Mouse (Mus musculus): ENCODE results near the gene Ano4. TPM values are rescaled to one million over a fixed set of nuclear protein-coding genes. Genes with fewer than 3 reads are reported as not detected.

The Ano4 gene
- total RNA-seq, 2 experiments from 2014 or later: 18.3 to 19.1 TPM

GRCm38 (mm10) chr10:89289290-89289689 lies 55.3 kb downstream of the Ano4 start:
- DNase-seq (ENCODE audit: low spot score in 2 of 2): no peak

DNA sequence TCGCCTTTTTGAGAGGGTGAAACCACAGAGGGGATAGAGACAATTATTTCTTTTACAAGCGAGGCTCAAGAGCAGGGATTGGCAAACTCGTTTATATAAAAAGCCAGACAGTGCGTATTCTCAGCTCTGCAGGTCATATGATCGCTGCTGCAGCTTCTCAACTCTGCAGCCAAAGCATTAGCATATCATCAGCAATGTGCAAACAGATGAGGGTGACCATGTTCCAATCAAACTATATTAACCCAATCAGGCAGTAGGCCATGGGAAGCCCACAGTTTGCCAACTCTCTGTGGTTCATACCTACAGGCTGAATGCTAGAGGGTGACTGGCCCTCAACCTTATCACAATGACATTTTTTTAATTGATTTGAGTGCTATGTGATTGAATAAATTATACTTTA lies 64.2 kb downstream of the Ano4 start:
- no peak for DNase-seq (ENCODE audit: low spot score in 2 of 2)

- DNase-seq (ENCODE audit: low spot score in 2 of 2): no peak
These were observed 71.4 kb downstream of the Ano4 start for GRCm38 (mm10) chr10:89273001-89273680.

DNA sequence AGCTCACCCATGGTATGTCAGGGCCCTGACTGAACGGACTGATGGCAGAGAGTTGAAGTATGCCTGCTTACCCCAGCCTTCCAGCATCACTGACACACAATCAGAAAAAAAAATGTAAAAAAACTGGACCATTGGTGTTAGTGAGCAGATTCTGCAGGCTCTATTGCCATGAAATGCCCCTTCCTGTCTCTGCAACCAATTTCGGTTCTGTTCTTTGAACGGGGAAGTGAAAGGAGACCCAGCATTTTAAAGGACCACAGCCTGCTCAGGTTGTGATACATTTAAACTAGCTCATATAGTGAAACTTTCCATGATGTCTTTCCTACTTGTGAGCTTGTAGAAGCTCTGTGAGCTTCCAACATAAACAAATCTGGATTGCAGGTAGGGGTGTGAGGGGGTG lies 77.2 kb downstream of the Ano4 start:
- DNase-seq (ENCODE audit: low spot score in 2 of 2): no peak

DNA sequence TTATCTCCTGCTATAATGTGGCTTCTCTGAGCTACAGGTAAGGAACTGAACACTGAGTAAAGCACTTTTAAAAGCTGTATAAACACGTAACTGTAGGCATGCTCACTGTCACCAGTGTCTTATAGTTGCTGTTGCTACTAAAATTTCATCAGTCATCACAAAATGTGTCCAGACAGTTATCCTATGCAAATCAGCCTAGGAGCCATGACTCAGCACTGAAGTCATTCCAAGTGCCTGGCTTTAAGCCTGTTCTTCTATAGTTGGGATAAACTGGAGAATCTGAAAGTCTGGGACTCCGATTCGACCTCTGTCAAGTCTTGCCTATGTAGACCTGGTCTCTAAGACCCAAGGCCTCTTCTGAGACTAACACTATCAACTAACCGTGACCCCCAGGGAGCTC lies 81.2 kb downstream of the Ano4 start:
- DNase-seq (ENCODE audit: low spot score in 2 of 2): peak; percentile 24 to 30

GRCm38 (mm10) chr10:89257457-89258381 lies 86.8 kb downstream of the Ano4 start:
- peak; percentile 23 to 40 for DNase-seq (ENCODE audit: low spot score in 2 of 2)

DNA sequence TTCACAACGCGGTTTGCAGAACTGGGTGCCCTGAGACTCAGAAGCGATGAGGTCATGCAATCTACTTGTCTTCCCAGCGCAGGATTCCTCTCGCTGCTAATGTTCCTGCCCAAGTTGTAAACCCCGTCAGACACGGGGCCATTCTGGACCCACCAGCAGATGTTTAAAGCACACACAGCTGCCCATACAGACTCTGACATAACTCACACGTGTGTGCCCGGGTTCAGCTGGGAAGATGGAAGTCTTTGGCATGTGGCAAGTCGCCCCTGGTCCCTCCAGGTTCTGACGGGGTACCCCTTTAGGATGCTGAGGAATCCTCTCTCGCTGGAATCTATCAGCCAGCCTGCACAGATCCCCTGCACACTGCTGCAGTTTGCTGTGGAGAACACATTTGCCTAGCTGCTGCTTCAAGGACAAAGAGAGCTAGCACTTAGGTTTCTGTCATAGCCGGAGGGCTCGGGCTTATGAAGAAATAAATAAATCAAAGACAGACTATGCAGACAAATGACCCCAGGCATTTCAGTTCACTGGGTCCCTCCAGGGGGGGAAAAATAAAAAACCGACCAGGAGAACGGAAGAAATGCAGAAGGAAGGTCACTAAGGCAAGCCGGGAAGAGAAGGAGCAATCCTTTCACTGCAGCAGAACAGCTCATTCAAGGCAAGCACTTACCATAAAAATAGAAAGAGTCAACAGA lies 87.7 kb downstream of the Ano4 start:
- DNase-seq (ENCODE audit: low spot score in 2 of 2): peak; percentile 17 to 47

- no peak for DNase-seq (ENCODE audit: low spot score in 2 of 2)
These were observed 89.8 kb downstream of the Ano4 start for GRCm38 (mm10) chr10:89254765-89255164.

GRCm38 (mm10) chr10:89253799-89254198 lies 90.8 kb downstream of the Ano4 start:
- no peak for DNase-seq (ENCODE audit: low spot score in 2 of 2)

- no peak for DNase-seq (ENCODE audit: low spot score in 2 of 2)
These were observed 91.9 kb downstream of the Ano4 start for GRCm38 (mm10) chr10:89252636-89253035.

DNA sequence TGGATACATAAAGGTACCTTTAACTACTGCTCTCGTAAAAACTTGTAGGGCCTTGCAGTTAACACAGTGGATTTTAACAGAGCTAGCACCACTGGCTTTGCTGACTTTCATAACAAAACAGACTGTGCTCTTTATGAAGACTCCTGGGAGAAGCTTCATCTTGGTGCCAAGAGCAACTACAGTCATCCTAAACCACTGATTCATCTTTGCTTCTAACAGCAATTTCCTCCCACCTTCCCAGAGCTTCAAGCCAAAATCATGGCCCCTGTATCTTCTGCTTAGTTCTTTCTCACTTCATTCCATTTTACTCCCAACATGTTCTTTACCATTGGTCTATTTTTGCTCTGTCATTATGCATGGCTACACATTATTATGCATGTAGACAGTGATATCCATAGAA lies 100.8 kb downstream of the Ano4 start:
- DNase-seq (ENCODE audit: low spot score in 2 of 2): peak in 1 of 2 experiments; percentile 24

- no peak for DNase-seq (ENCODE audit: low spot score in 2 of 2)
These were observed 120.0 kb downstream of the Ano4 start for GRCm38 (mm10) chr10:89224524-89224923.

GRCm38 (mm10) chr10:89222284-89222989 lies 122.1 kb downstream of the Ano4 start:
- no peak for DNase-seq (ENCODE audit: low spot score in 2 of 2)

DNA sequence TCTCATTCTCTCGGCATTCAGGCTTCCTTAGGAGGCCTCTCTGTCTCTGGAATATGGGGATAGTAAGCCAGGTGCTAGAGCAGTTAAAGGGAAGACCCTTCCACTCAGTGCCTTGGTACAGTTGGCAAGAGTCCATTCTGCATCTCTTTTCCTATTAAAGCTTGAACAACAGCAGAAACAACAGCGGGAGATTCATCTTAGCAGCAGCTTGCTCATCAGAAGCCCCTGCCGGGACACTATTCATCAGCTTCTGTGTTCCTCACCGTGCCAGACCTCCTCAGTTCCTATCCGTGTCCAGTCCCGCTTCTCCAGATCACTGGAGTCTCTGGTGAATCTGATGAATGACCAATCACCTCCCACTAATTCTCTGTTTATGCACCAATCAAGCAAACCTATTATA lies 128.5 kb downstream of the Ano4 start:
- DNase-seq (ENCODE audit: low spot score in 2 of 2): no peak

DNA sequence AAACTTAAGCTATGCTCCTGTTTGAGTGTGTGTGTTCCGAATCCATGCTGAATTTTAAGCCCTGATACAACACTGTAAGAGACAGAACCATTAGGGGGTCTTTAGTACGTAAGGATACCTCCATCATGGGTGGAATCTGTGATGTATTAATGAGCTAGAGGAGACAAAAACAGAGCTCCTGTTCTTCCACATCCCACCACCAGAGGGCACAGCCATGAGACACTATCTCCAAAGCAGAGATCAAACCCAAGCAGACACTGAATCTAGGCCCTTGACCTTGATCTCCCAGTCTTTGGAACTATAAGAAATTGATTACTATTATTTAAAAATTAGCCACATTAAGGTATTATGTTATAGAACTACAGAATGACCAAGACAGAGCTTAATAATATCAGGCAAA lies 138.7 kb downstream of the Ano4 start:
- peak; percentile 37 to 52 for DNase-seq (ENCODE audit: low spot score in 2 of 2)

DNA sequence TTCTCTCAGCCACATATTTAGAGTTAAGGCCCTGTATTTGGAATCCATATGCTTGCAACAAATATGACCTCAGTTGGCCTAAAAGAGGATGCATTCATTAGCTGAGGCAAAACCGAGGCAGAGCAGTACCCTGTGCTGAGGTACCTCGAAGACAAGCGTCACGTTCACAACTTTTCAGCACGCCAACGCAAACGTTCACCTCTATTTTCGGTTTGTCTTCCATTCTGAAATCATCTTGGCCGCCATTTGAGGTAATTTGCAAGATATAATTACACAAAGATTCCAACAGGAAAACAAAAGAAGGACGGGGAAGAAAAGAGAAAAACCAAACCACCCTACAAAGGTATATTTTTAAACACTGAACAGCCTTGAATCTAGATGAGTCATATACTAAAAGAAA lies 148.1 kb downstream of the Ano4 start:
- DNase-seq (ENCODE audit: low spot score in 2 of 2): no peak

- DNase-seq (ENCODE audit: low spot score in 2 of 2): no peak
These were observed 149.5 kb downstream of the Ano4 start for GRCm38 (mm10) chr10:89195068-89195467.

DNA sequence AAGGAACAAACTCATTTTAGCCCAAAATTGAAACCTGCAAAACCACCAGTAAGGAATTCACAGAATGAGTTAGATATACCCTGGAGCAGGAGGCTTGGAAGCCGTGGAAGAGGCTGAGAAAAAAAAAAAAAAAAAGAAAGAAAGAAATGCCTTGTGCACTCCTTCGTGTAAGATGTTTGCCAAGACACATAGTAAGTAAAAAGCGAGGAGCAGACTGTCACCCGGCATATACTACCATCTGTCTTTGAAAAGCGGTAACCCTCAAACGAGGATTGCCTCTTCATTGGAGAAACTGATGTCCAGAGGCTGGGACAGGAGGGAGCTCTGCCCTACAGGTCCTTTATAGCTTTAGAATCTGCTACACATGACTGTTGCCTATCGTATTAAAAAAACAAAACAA lies 150.1 kb downstream of the Ano4 start:
- no peak for DNase-seq (ENCODE audit: low spot score in 2 of 2)

DNA sequence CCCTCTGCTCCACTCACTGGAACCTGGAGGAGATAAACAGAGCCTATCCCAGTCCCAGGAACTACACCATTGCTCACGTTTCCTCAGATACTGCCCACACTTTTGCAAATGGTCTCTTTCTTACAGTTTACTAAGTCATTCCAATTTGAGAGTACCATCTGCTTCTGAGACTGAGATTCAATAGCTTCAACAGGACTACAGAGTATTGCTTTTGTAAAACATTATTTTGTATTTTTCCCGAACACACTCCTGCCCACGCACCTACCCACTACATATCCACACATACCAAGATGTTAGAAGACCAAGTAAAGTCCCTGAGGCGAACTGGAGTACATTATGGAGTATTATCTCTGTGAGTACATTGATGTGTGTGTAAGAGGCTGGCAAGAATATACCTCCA lies 166.6 kb downstream of the Ano4 start:
- DNase-seq (ENCODE audit: low spot score in 2 of 2): peak in 1 of 2 experiments; percentile 33

DNA sequence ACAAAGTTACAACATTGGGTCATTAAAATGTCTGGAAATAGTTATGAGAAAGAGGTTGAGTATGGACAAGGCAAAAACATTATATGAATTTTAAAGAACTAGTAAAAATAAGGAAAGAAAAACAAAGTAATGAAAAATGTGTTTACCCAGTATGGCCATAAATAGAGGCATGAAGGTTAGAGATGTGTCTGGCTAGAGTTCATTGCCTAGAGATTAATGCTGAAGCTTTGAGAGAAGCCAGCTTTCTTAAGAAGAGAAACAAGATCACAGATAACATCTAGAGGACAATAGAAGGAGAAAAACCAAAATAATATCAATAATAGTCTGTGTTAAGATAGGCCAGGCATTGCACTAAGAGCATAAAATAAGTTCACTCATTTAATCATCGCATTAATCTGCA lies 180.0 kb downstream of the Ano4 start:
- DNase-seq (ENCODE audit: low spot score in 2 of 2): no peak

- no peak for DNase-seq (ENCODE audit: low spot score in 2 of 2)
These were observed 189.1 kb downstream of the Ano4 start for GRCm38 (mm10) chr10:89155502-89155901.
